Mouse (Mus musculus): ENCODE measurements at regions not wholly inside any gene's neighbourhood (a gene's known extent, or its start where the extent isn't known, plus 50 kb on each side); places are given as distances from the start of the nearest gene placed in this dataset.

GRCm38 (mm10) chr4:34275372-34275771 lies 225.4 kb upstream of the Spaca1 start:
- no peak for TF ChIP-seq CTCF (IDR thresholded peaks at IDR 0.05)
- TF ChIP-seq EP300 (IDR thresholded peaks at IDR 0.05) = no peak
